Mouse (Mus musculus) CD4-positive helper T cell, adult 2 months (primary cell): Measurements from ENCODE around the gene Ankrd52.

ENCODE experiments used
- DNase-seq: peaks from one replicate; pipeline ENCODE4 v3.0.0-alpha.2; 2012; ENCODE audit warnings: low read depth, missing footprints, low spot score

Ankrd52 gene

DNA sequence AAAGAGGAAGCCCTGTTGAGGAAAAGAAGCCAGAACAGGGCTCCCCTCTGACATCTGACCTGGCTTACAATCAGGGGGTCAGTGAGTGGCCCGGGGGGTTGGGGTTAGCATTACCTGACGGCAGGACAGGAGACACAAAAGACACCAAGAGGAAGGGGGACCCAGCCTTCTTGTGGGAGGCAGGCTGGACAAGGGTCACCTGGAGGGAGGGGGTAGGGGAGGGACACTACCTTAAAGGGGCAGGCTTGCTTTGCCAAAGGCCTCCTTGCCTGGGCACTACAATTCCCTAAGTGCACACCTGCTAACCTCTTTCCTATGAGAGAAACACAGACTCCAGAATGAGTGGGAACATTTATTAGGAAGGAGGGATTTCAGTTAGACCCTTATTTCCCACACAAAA, 24.1 kb downstream of the Ankrd52 start, which contains the start of gene Slc39a5:
Gene Slc39a5, minus strand, starts transcription at position 174 of the 400 bp plus-strand sequence.
- no peak for DNase-seq

DNA sequence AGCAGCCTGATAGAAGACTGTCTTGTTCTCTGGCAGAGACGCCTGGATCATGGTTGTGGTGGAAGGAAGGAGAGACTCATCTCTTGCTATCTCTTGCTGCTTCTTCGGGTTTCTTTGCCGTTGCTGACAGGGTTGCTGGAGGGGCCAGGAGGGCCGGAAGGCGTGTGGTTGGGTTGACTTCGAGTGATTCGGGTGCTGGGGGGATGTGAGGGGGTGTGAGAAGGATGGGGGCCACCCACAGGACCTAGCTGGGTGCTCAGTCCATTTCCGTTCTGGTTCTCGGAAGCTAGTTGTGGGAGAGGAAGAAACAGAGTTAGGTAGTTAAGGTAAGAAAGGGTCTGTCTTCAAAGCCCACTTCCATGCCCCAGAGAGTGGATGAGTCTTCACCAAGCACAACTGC, 24.7 kb downstream of the Ankrd52 start:
- DNase-seq: no peak

DNA sequence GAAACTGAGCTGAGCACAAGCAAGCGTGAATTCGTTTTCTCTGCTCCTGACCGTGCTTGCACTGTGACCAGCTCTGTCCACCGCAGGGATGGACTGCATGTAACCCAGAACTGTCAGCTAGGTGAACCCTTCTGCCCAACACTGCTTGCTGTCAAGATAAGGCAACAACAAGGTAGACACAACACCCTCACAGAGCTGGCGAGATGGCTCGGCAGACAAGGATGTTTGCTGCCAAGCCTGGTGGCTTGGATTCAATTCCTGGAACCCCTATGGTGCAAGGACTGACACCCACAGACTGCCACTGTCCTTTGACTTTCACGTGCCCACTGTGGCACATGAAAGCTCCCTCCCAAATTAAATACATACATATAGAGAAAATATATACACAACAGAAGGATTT, 27.0 kb downstream of the Ankrd52 start:
- no peak for DNase-seq

DNA sequence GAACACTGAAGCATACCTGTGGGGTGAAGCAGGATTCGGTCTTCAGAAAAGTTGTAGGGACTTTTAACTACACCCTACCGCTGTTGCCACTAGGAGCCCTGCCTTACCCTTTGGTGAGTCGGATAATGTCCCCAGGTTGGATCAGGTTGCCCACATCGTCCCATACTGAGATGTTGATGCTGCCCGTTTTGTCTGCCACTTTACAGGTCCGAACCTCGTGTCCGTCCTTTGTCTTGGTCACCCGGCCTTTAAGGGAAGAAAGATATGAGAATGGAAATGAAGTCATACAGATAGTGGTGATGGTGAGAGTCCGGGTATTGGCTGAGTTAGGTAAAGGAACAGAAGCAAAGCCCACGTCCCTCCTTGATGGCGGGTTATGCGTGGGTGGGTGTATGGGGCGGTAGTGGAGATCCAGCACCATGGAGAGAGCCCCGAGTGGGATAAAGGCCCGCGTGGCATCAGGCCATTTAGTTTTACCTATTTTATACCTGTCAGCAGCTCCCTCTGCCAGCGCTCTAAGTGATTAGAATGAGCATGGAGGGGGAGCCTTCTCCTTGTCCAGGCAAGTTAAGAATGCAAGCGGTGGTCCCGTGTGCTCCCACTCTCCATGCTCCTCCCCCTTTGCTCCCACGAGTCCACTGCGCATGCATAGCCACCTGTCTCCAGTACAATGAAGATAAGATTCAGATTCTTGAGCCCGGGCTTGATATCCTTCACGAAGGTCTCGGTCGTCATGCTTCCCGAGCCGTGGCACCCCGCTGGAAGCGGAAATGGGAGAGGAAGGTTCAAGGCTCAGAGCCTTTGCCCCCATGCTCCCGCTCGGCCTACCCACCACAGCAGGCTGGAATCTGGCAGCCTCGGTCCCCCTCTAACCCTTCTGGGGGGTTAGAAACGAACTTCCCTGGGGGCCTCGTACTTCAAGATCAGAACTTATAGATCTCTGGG, 31.9 kb downstream of the Ankrd52 start:
- peak; percentile 40 for DNase-seq

DNA sequence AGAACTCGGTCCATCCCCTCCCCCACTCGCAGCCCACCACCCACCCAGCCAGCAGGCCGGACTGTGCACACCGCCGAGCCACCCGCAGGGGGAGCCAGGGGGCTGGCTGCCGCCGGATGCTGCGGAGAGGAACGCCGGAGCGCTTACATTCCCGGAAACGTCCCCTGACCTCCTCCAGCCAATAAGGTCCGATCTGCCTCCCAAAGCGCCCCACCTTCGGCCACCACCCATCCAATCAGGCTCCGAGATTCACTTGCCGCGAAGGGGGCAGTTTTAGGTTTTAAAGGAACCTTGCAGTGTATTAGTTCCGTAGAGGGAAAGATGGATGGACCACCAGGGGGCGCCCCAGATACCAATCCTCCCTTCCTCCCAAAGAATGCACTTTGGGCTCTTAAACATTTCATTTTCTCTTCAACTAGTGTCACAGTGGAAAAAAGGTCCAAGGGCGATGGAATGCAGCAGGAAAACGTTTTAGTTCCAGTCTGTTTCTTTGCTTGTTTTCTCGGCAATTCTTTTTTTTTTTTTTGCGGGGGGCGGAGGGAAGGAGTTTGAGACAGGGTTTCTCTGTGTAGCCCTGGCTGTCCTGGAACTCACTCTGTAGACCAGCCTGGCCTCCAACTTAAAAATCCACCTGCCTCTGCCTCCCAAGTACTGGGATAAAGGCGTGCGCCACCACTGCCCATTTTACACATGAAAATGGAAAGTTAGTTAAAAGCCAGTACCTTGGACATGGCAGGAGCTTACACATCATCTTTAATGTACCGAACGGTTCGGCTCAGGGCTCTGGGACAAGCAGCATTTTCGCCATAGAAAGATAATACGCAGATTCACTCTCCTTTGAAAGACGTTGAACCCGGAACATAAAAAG, 33.0 kb downstream of the Ankrd52 start:
- DNase-seq: peak; percentile 98

GRCm38 (mm10) chr10:128410560-128410845, 33.6 kb downstream of the Ankrd52 start:
- DNase-seq: peak; percentile 58

GRCm38 (mm10) chr10:128411211-128412054, 34.5 kb downstream of the Ankrd52 start, which contains the start of the genes Nabp2 and Rnf41:
TSS of gene Nabp2 (minus strand) at chr10:128411492.
TSS of gene Rnf41 (plus strand) at chr10:128411657.
- DNase-seq: peak; percentile 95

DNA sequence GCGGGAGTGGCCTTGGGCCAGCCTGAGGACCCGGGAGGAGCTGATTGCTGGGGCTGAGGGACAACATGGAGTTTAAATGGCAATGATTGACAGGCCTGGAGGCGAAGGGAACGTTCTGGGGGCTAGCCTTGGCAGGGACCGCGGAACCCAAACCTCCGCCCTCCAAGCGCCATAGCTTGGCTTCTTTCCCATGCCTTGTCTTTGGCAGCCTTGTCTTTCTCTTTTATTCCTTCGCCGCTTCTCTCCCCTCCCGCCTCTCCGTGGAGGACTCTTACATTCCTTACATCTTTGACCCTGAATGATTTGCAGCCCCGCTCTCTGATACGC, 35.1 kb downstream of the Ankrd52 start:
- peak; percentile 18 for DNase-seq

DNA sequence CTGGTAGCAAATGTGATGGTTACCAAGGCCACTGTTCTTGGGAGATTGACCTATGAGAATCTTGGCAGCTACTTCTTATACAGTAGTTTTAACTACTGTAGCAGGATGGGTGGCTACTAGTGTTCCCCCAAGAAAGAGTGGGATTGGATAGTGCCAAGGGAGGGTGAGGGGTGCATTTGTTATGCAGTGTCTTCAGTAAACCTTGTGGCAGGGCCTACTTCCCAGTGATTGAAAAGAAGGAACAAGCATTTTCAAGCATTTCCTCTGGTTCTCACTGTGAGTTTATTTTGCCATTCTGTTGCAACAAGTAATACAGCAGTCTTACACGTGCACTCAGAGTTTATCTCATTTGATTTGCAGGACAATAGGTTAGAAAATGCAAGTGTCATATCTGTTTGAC, 35.6 kb downstream of the Ankrd52 start:
- DNase-seq: no peak

DNA sequence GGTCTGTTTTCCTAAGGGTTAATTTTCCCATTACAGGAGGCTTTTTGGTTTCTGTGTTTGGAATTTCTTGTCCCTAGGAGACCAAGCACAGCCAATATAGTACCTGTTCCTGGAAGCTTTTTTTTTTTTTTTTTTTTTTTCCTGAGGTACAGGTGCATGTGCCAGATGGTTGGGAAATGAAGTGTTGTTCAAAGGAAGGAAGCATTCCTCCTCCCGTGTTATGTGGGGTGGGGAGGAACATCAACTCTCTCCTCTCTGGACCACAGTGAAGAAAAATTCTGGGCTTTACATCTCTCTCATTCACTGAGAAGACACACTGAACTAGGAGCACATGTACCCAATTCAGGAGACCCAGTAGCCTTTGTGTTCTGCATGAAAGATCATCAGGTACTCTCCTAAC, 36.2 kb downstream of the Ankrd52 start:
- DNase-seq: no peak

DNA sequence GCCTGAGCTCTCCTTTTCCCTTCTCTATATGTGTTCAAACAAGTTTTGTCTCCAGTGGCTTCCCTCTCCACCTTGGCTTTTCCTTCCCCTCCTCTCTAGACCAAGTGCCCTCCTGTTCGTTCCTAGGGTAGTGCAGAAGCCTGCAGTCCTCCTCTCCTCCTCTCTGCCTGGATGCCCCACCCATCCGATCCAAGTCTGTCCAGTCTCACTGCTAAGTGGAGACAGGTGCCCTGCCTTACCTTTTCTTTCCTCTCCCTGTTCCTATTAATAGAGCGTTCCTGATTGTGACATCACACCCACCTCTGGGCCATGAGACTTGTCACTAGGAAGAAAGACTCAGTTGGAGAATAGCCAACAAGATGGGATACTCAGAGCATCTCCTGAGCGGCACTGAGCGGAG, 37.9 kb downstream of the Ankrd52 start:
- no peak for DNase-seq

DNA sequence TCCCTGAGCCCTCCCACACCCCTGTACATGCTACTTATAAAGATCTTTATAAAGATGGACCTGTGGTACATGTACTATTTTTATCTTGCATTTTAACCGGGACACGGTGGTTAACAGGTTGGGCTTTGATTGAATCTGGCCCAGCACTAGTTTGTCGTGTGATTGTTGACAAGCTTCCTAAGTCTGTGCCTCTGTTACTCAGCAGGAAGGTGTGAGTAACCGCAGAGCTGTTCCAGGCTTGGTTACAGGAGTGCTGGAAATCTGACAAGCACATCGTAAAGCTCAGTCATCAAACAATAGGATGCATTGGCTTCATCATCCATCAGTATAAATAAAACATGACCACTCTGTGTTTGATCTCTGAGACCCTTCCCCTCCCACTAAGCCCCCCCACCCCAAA, 45.5 kb downstream of the Ankrd52 start:
- no peak for DNase-seq

- DNase-seq: peak; percentile 56
These were observed 47.7 kb downstream of the Ankrd52 start for GRCm38 (mm10) chr10:128424604-128425003.

DNA sequence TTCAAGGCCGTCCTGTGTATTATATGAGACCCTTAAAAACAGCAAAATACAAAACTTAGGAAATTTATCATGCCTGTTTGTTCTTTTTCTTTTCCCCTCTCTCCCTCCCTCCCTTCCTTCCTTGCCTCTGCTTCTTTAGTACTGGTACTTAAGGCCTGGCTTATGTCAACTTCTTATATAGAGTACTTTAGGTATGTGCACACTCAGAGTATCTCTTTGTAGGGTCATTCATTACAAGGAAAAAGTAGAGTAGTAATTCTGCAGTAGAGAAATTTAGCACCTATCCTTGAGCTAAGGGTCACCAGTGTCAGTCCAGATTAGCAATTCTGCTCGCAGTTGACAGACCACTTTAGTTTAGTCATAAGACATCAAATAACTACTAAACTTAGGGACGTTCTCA, 48.3 kb downstream of the Ankrd52 start:
- DNase-seq: no peak

DNA sequence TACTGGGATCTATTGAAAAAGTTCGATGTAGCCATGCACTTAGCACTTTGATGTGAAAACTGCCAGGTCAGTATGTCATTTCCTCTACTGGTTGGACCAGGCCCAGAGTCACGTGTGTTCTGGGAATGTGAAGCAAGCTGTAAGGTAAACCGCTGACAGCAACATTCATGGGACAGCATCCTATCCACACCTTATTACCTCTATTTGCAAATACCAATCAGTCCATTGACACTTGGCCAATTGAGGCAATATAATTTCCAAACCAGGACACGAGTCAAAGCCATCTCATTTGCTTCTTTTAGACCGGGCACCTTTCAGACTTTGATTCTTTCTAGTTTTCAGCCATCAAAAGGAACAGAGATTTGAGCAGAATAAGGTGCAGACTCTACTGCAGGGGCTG, 52.1 kb downstream of the Ankrd52 start:
- no peak for DNase-seq

DNA sequence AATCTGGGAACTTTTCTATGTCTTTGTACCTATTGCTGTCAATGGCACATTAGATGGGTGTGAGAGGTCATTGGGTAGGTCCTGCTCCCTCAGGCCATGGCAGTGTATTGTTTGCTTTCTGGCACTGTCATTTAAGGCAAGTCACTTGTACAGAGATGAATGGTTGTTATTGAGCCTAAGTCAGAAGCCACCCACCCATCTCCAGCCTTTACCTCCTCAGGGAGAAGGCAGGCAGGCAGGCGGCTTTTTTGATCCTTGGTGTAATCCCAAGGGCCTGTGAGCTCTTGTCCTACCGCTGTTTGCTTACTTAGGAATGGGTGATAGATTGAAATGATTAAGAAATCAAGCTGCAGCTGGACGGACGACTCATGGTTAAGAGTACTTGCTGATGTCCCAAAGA, 52.5 kb downstream of the Ankrd52 start:
- DNase-seq: no peak

DNA sequence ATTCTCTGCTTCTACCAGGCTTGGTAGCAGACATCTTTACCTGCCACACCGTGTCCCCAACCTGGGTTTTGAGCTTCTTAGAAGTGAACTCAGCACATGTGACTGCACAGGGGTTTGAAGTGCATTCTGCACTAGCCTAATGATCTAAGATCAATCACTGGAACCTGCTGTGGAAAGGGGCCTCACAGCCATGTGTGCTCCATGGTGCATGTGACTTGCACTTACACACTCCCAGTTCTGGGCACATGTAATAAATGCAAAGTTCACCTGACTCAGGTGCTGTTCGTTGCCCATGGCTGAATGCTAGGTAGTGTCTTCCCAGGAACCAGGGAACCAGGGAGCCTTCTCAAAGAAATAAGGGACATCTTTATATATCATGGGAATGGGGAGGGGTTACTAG, 56.5 kb downstream of the Ankrd52 start:
- DNase-seq: no peak

- peak; percentile 77 for DNase-seq
These were observed 57.8 kb downstream of the Ankrd52 start for GRCm38 (mm10) chr10:128434681-128435080.

- DNase-seq: no peak
These were observed 58.4 kb downstream of the Ankrd52 start for GRCm38 (mm10) chr10:128435186-128435823.

GRCm38 (mm10) chr10:128435873-128436272, 59.0 kb downstream of the Ankrd52 start:
- DNase-seq: no peak

DNA sequence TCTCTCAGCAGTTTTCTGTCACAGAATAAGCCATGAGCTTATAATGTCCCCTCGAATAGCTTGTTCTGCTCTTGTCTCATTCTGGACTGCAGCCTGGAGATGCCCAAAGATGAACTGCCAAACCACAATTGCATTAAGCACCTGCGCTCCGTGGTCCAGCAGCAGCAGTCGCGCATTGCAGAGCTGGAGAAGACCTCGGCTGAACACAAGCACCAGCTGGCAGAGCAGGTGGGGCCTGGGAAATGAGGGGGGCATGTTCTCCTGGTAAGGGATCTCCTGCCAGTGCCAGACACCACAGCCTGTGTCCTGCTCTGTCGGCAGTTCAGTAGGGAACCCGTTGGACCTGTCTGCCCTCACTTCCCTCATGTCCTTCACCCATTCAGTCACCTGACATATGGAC, 59.5 kb downstream of the Ankrd52 start:
- no peak for DNase-seq
